Mouse (Mus musculus) B cell, adult 2 months (primary cell): ENCODE data around the gene Prol1.
"Not testable (repeated sequence)": the region's sequence is repeated elsewhere in the genome, so short reads cannot be mapped to it uniquely, and the experiment has no call there.

Source experiments
- DNase-seq, 2 experiments: peaks; one replicate each; pipeline ENCODE4 v3.0.0; 2022

Gene Prol1

DNA sequence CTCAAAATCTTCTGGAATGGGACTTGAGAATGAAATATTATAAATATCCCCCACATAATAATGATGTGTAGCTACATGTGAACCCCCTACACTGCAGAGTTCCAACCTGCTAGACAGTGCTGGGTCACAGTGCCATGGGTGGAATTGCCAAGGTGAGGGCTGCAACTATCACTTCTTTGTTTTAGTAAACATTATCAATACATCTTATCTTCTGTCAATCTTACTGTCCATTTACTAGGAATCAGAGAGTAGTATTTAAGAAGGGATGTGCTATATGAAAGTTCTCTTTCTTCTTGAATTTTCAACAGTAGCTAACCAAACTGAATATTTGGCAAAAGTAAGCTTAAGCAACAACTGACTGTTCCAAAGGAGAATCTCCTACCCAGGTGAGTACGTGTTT lies at the start of gene Prol1:
Prol1 (plus strand) TSS at position 301 of the 400 bp plus-strand sequence.
- no peak for DNase-seq

DNA sequence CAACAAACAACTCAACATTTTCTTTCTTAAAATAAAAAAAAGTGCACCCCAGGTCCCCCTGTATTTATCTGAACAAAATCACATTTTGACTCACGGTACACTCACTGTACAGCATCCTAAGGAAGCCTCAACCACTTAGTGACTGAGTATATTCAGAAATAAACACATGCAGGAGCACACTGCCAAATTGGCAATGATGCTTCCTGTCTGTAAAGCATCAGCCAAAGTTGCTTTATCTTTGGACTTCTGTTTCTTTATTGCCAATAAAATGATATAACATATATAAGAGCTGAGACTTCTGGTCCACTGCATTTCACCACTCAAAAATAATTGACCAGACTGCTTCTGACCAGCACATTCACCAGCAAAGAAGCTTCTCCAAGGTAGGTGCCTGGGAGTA lies 48.5 kb upstream of the Prol1 start, which contains the start of gene Gm7714:
Gm7714 (plus strand) TSS at position 301 of the 400 bp plus-strand sequence.
- DNase-seq = no peak

DNA sequence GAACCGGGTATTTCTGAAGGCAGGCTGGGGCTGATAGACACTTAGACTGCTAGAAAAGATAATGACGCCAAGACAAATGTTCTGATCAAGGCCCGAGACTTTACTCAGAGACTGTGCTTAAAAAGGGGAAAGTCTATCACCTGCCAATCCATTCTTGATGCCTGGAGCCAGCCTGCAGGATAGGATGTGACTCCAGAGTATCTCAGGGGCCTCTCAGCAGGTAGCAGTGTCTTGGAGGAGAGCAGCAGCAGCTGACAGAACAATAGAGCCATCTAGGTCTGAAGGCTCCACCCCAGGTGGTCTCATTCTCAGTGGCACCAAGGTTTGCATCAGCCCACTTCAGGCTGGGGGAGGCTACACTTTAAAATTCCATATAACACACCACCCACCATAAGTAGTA lies 5.8 kb upstream of the Prol1 start:
- DNase-seq = not testable (repeated sequence)

DNA sequence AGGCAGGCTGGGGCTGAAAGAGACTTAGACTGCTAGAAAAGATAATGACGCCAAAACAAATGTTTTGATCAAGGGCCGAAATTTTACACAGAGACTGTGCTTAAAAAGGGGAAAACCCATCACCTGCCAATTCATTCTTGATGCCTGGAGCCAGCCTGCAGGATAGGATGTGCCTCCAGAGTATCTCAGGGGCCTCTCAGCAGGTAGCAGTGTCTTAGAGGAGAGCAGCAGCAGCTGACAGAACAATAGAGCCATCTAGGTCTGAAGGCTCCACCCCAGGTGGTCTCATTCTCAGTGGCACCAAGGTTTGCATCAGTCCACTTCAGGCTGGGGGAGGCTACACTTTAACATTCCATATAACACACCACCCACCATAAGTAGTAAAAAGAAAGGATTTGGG lies 31.4 kb downstream of the Prol1 start:
- DNase-seq = not testable (repeated sequence)

DNA sequence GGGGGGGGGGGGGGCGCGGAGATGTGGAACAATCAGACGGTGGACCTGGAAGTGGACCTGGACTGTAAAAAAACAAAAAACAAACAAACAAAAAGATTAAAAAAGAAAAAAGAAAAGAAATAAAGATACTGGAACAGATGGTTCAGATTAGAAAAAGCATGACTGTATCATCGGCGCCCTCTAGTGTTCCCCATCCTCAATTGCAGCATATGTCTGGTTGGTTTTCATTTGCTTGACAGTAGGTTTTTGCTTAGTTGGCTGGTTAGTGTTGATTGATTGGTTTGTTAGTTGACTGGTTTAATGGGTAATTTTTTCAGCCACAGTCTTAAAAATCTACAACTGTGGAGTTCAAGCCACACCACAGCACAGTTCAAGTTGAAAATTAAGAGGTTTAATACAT lies 47.7 kb downstream of the Prol1 start:
- peak; percentile 7 to 21 for DNase-seq

DNA sequence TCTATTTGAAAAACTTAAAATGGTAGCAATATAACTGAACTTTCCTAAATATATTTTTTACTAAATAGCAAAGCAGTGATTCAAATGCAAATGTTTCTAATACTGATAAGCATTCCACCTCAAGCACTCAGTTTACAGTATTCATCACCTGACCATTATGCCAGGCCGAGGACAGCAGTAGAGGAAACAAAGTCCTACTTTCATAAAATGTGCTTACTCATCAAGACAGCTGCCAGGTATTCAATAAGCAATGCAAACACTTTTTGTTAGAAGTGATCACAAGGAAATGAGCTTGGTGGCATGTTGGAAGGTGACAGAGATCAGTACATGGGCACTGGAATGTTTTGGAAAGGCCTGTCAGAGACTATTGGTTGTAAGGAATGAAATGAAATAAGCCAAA lies 49.8 kb downstream of the Prol1 start:
- no peak for DNase-seq

DNA sequence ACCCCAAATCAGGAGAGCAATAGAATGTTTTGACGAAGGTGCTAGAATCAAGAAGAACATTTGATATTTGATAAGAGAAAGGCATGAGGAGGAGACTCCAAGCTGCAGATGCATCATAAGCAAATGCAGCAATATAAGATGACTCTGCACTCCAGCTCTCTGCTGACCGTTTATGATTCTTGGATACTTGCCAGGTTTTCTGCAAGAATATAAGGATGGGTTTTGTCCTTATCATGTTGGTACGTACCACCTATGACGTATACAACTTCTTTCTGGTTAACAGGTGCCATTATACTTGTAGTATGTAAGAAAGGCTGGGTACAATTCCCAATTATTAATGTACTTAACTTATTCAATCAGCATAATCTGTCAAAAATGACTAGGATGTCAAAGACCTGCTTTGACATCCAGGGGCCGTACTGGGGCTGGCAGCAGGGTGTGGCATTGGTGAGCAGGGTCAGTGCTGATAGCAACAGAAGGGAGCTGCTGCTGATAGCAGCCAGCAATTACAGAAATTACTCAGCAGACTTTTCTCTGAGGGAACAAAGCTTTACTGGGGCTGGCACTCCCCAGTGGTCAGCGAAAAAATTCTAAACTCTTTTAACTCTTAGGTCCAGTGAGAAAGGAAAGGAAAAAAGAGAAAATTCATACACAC lies 53.6 kb downstream of the Prol1 start:
- DNase-seq = no peak

DNA sequence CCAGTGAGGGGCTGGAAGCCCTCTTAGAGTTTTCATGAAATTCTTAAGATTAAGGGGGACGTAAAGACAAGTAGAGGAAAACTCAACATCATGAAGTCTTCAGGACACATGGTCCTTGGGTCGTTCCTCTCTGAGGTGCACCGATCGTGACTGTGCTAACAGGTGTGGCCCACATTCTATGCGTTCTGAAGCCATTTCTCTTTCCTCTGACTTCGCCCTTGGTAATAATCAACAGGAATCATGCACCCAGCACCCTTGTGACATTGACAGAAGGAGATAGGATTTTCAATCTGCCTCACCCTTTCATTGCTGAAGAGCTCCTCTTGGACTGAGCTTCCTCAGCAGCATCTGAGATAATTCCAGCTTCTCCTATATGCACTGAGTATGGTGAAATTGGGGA lies 55.5 kb downstream of the Prol1 start:
- no peak for DNase-seq

DNA sequence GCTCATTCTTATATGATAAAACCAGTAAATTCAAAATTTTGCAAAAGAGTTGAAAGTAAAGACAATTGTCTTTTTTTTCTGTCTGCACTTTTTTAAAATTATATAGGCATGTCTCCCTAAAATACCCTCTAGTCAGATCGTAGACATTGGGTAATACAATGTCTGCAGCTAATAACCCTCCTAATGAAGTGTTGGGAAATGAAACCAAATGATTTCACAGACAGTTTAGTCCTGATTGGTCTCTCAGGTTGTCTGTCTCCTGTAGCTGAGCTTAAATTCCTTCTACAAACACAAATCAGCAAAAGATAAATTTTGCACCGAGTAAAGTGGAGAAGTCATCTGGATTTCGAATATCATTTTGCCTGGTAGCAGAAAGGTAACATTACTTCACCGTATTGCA lies 58.7 kb downstream of the Prol1 start, which contains the start of gene Amtn:
Amtn (plus strand) TSS at position 301 of the 400 bp plus-strand sequence.
- no peak for DNase-seq
